Mouse (Mus musculus) MEL (cell line): Measurements from ENCODE around the gene Rbfox3. TPM values are rescaled to one million over a fixed set of nuclear protein-coding genes. Genes with fewer than 3 reads are reported as not detected.

Experiments
- DNase-seq: peaks from one replicate; pipeline ENCODE4 v3.0.0; 2011; ENCODE audit warnings: low read depth, low spot score
- H3K27ac ChIP-seq: 2 replicates; pipeline ENCODE4 v1.5.1; 2012; ENCODE audit warnings: low read depth, mild to moderate bottlenecking, control low read depth, low read length, moderate library complexity; ENCODE audit not compliant: control insufficient read depth
- H3K27me3 ChIP-seq, 2 experiments: fragments of 150-350 bp in 1 of 2; sonication (generic) in 1 of 2; 2 replicates each; pipeline ENCODE4 v1.6.1; 2012; ENCODE audit warnings: low read length in 2 of 2, mild to moderate bottlenecking in 2 of 2, improper control_type of control experiment in 1 of 2, moderate library complexity in 1 of 2; ENCODE audit not compliant: insufficient read depth in 2 of 2, control insufficient read depth in 1 of 2
- H3K36me3 ChIP-seq, 2 experiments: 2 replicates each; pipeline ENCODE4 v1.6.1; 2012 to 2014; ENCODE audit warnings: low read length in 2 of 2, improper control_type of control experiment in 1 of 2, inconsistent platforms in 1 of 2, mild to moderate bottlenecking in 1 of 2; ENCODE audit not compliant: insufficient read depth in 2 of 2, control insufficient read depth in 1 of 2
- H3K4me1 ChIP-seq, 2 experiments: fragments of 150-350 bp in 1 of 2; sonication (generic) in 1 of 2; 2 replicates each; pipeline ENCODE4 v1.6.1; 2012; ENCODE audit warnings: low read length in 2 of 2, improper control_type of control experiment in 1 of 2, mild to moderate bottlenecking in 1 of 2; ENCODE audit not compliant: insufficient read depth in 2 of 2, control insufficient read depth in 1 of 2
- H3K4me3 ChIP-seq, 2 experiments: fragments of 150-350 bp in 1 of 2; sonication (generic) in 1 of 2; 2 replicates each; pipeline ENCODE4 v1.5.1; 2012; ENCODE audit warnings: low read depth in 2 of 2, low read length in 2 of 2, mild to moderate bottlenecking in 2 of 2, moderate library complexity in 2 of 2, control low read depth in 1 of 2, improper control_type of control experiment in 1 of 2; ENCODE audit not compliant: control insufficient read depth in 1 of 2, insufficient read depth in 1 of 2
- H3K79me2 ChIP-seq: 2 replicates; pipeline ENCODE4 v1.6.1; 2012; ENCODE audit warnings: mild to moderate bottlenecking, low read length, moderate library complexity; ENCODE audit not compliant: control insufficient read depth, poor library complexity, insufficient read depth
- H3K9ac ChIP-seq: 2 replicates; pipeline ENCODE4 v1.6.1; 2012; ENCODE audit warnings: low read depth, mild to moderate bottlenecking, control low read depth, low read length, moderate library complexity; ENCODE audit not compliant: control insufficient read depth, poor library complexity, severe bottlenecking
- H3K9me3 ChIP-seq: fragments of 150-350 bp; sonication (generic); replicated peaks from 2 replicates; pipeline ENCODE4 v1.6.1; 2012; ENCODE audit warnings: mild to moderate bottlenecking, low read length, improper control_type of control experiment, moderate library complexity; ENCODE audit not compliant: insufficient read depth
- CTCF ChIP-seq, 3 experiments: IDR thresholded peaks in 2 of 3; conservative IDR thresholded peaks in 1 of 3; 2 replicates each; pipeline ENCODE4 v1.5.1; 2011 to 2012; ENCODE audit warnings: low read length in 3 of 3, low read depth in 2 of 3, mild to moderate bottlenecking in 2 of 3, improper control_type of control experiment in 1 of 3, inconsistent platforms in 1 of 3, mixed read lengths in 1 of 3, moderate library complexity in 1 of 3; ENCODE audit not compliant: control insufficient read depth in 1 of 3, insufficient read depth in 1 of 3, poor library complexity in 1 of 3, severe bottlenecking in 1 of 3
- E2F4 ChIP-seq: IDR thresholded peaks from 2 replicates; pipeline ENCODE4 v1.6.1; 2011; ENCODE audit warnings: low read depth, low read length, improper control_type of control experiment, borderline replicate concordance
- ELF1 ChIP-seq: IDR thresholded peaks from 2 replicates; pipeline ENCODE4 v1.6.1; 2014; ENCODE audit warnings: low read depth, mild to moderate bottlenecking, inconsistent platforms, low read length, improper control_type of control experiment, moderate library complexity
- EP300 ChIP-seq, 2 experiments: IDR thresholded peaks; 2 replicates each; pipeline ENCODE4 v1.6.1; 2011; ENCODE audit warnings: improper control_type of control experiment in 2 of 2, low read length in 2 of 2, low read depth in 1 of 2, mild to moderate bottlenecking in 1 of 2
- ETS1 ChIP-seq: IDR thresholded peaks from 2 replicates; pipeline ENCODE4 v1.6.1; 2012; ENCODE audit warnings: low read depth, mild to moderate bottlenecking, inconsistent platforms, low read length, improper control_type of control experiment, moderate library complexity
- GABPA ChIP-seq: IDR thresholded peaks from 2 replicates; pipeline ENCODE4 v1.6.1; 2012; ENCODE audit warnings: low read depth, mild to moderate bottlenecking, inconsistent platforms, low read length, improper control_type of control experiment, moderate library complexity
- GATA1 ChIP-seq: IDR thresholded peaks from 2 replicates; pipeline ENCODE4 v1.6.1; 2011; ENCODE audit warnings: low read depth, low read length, improper control_type of control experiment
- JUND ChIP-seq: IDR thresholded peaks from 2 replicates; pipeline ENCODE4 v1.6.1; 2011; ENCODE audit warnings: low read depth, mild to moderate bottlenecking, improper control_type of control experiment, low read length
- KAT2A ChIP-seq: conservative IDR thresholded peaks from 2 replicates; pipeline ENCODE4 v1.6.1; 2012; ENCODE audit warnings: low read depth, low read length, improper control_type of control experiment, inconsistent platforms
- MAZ ChIP-seq: IDR thresholded peaks from 2 replicates; pipeline ENCODE4 v1.6.1; 2012; ENCODE audit warnings: low read depth, mild to moderate bottlenecking, inconsistent platforms, low read length, improper control_type of control experiment
- MEF2A ChIP-seq: IDR thresholded peaks from 2 replicates; pipeline ENCODE4 v1.6.1; 2014; ENCODE audit warnings: low read depth, mild to moderate bottlenecking, inconsistent platforms, low read length, improper control_type of control experiment; ENCODE audit not compliant: poor library complexity, insufficient replicate concordance, severe bottlenecking; ENCODE audit errors: extremely low read depth
- MXI1 ChIP-seq: IDR thresholded peaks from 2 replicates; pipeline ENCODE4 v1.6.1; 2011; ENCODE audit warnings: mild to moderate bottlenecking, low read depth, low read length, improper control_type of control experiment
- NRF1 ChIP-seq: IDR thresholded peaks from 2 replicates; pipeline ENCODE4 v1.6.1; 2014; ENCODE audit warnings: low read depth, mild to moderate bottlenecking, inconsistent platforms, low read length, improper control_type of control experiment, moderate library complexity; ENCODE audit not compliant: poor library complexity, insufficient read depth, severe bottlenecking
- POLR2A ChIP-seq, 2 experiments: IDR thresholded peaks; 2 replicates each; pipeline ENCODE4 v1.6.1; 2011 to 2012; ENCODE audit warnings: low read length in 2 of 2, mild to moderate bottlenecking in 2 of 2, control low read depth in 1 of 2, improper control_type of control experiment in 1 of 2, low read depth in 1 of 2, moderate library complexity in 1 of 2; ENCODE audit not compliant: control insufficient read depth in 1 of 2, insufficient read depth in 1 of 2, poor library complexity in 1 of 2
- RCOR1 ChIP-seq: IDR thresholded peaks from 2 replicates; pipeline ENCODE4 v1.6.1; 2012; ENCODE audit warnings: low read depth, mild to moderate bottlenecking, inconsistent platforms, low read length, improper control_type of control experiment
- SIN3A ChIP-seq: IDR thresholded peaks from 2 replicates; pipeline ENCODE4 v1.6.1; 2012; ENCODE audit warnings: low read length, improper control_type of control experiment, inconsistent platforms
- SMC3 ChIP-seq: IDR thresholded peaks from 2 replicates; pipeline ENCODE4 v1.6.1; 2011; ENCODE audit warnings: low read depth, low read length, improper control_type of control experiment
- TBP ChIP-seq: IDR thresholded peaks from 2 replicates; pipeline ENCODE4 v1.8.0; 2011; ENCODE audit warnings: low read depth, low read length, improper control_type of control experiment
- TCF12 ChIP-seq: IDR thresholded peaks from 2 replicates; pipeline ENCODE4 v1.6.1; 2014; ENCODE audit warnings: low read depth, mild to moderate bottlenecking, inconsistent platforms, low read length, improper control_type of control experiment, moderate library complexity
- UBTF ChIP-seq: IDR thresholded peaks from 2 replicates; pipeline ENCODE4 v1.6.1; 2012; ENCODE audit warnings: low read depth, mild to moderate bottlenecking, inconsistent platforms, low read length, improper control_type of control experiment, moderate library complexity, borderline replicate concordance; ENCODE audit not compliant: insufficient read depth
- USF2 ChIP-seq, 2 experiments: IDR thresholded peaks; 2 replicates each; pipeline ENCODE4 v1.6.1; 2011 to 2012; ENCODE audit warnings: improper control_type of control experiment in 2 of 2, low read length in 2 of 2, borderline replicate concordance in 1 of 2, inconsistent platforms in 1 of 2, low read depth in 1 of 2, mild to moderate bottlenecking in 1 of 2; ENCODE audit not compliant: insufficient read depth in 1 of 2
- ZKSCAN1 ChIP-seq: IDR thresholded peaks from 2 replicates; pipeline ENCODE4 v1.6.1; 2012; ENCODE audit warnings: low read depth, mild to moderate bottlenecking, inconsistent platforms, low read length, improper control_type of control experiment, moderate library complexity
- ZMIZ1 ChIP-seq: IDR thresholded peaks from 2 replicates; pipeline ENCODE4 v1.6.1; 2012; ENCODE audit warnings: low read depth, mild to moderate bottlenecking, inconsistent platforms, low read length, improper control_type of control experiment, moderate library complexity
- ZNF384 ChIP-seq: IDR thresholded peaks from 2 replicates; pipeline ENCODE4 v1.6.1; 2012; ENCODE audit warnings: low read depth, mild to moderate bottlenecking, inconsistent platforms, low read length, improper control_type of control experiment
- polyA plus RNA-seq, 2 experiments: library from polyadenylated mRNA; stranded (reverse) in 1 of 2; unstranded in 1 of 2; fragments of >175 nt in 1 of 2; fragments of >200 nt in 1 of 2; gene quantifications; 2 replicates each; pipeline versions ENCODE4 v1.2.1 to v1.2.4; 2012; ENCODE audit warnings: low replicate concordance in 2 of 2, low read depth in 1 of 2; ENCODE audit not compliant: insufficient read length in 2 of 2, insufficient read depth in 1 of 2, missing spikeins in 1 of 2
- total RNA-seq: library from RNA; depleted of rRNA; stranded (reverse); fragments of 300-350 nt; gene quantifications from 2 replicates; pipeline ENCODE4 v1.2.3, GENCODE M21; 2012

The Rbfox3 gene
- total and polyA plus RNA-seq, 3 experiments: not detected

DNA sequence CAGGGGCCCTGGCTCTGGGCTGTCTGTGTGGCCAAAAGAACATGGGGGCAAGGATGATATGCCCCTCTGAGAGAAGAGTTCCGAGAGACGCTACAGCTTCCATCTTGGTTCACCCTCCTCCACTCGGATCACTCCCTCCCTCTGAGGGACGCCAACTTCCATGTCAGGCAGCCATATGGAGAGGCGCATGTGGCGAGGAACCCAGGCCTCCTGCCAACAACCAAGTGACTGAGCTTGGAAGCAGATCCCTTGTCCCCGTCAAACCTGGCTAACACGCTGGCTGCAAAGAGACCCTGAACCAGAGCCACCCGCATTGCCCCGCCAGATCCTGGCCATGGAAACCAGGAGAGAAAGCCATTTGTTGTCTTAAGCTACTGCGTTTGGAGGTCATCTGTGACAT, 29.1 kb upstream of the Rbfox3 start:
- H3K4me3 ChIP-seq: no peak overlapping the region
- H3K4me1 ChIP-seq: no peaks in the 10 kb centered on the region
- TF ChIP-seq MEF2A: no peak
- TF ChIP-seq E2F4: no peak
- no peak for TF ChIP-seq KAT2A
- TF ChIP-seq ZMIZ1: no peak
- TF ChIP-seq UBTF: no peak
- no peak for TF ChIP-seq POLR2A (IDR thresholded peaks at IDR 0.05; ENCODE audit: control insufficient read depth in 1 of 2, insufficient read depth in 1 of 2, low read depth in 1 of 2, low read length in 2 of 2, poor library complexity in 1 of 2)
- TF ChIP-seq GATA1: no peak
- TF ChIP-seq JUND: no peak
- TF ChIP-seq EP300 (IDR thresholded peaks at IDR 0.05; ENCODE audit: low read depth in 1 of 2, low read length in 2 of 2): no peak
- TF ChIP-seq ZNF384: no peak
- DNase-seq: no peak
- no peaks in the 10 kb centered on the region for H3K27me3 ChIP-seq
- H3K9me3 ChIP-seq: no peaks in the 10 kb centered on the region
- H3K9ac ChIP-seq: no peak overlapping the region
- no peak overlapping the region for H3K27ac ChIP-seq
- H3K36me3 ChIP-seq: no peaks in the 10 kb centered on the region
- no peaks in the 10 kb centered on the region for H3K79me2 ChIP-seq

DNA sequence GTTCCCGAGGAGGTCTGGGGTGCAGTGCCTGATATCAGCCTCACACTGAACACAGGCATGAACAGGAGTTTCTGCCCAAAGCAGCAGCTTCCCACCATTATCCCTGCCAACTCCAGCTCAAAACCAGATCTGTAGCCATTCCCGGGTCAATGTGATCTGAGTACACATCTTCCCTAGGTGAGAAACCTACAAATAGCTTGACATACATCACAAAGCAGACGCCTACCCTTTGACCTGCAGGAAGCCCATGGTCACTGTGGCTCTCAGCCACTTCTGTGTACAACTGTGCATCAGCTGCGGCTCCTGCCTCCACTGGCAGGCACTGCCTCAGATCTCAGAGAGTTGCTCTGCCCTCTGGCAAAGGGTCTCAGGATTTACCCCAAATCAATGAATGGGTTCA, 28.3 kb upstream of the Rbfox3 start:
- no peak for DNase-seq
- Histone ChIP-seq H3K27ac (no peak overlapping the region), H3K9ac (no peak overlapping the region), H3K4me3 (no peak overlapping the region), H3K4me1 (no peaks in the 10 kb centered on the region), H3K27me3 (no peaks in the 10 kb centered on the region), H3K9me3 (no peaks in the 10 kb centered on the region), H3K79me2 (no peaks in the 10 kb centered on the region), H3K36me3 (no peaks in the 10 kb centered on the region)
- TF ChIP-seq ETS1 (no peak), RCOR1 (no peak), SMC3 (no peak), TBP (no peak), SIN3A (no peak), UBTF (no peak), MAZ (no peak), USF2 (IDR thresholded peaks at IDR 0.05; ENCODE audit: borderline replicate concordance in 1 of 2, insufficient read depth in 1 of 2, low read depth in 1 of 2, low read length in 2 of 2) (no peak), CTCF (IDR thresholded peaks at IDR 0.05 in 2 of 3, conservative IDR thresholded peaks at IDR 0.05 in 1 of 3; ENCODE audit: control insufficient read depth in 1 of 3, insufficient read depth in 1 of 3, low read depth in 2 of 3, low read length in 3 of 3, poor library complexity in 1 of 3, severe bottlenecking in 1 of 3) (no peak), TCF12 (no peak), ZKSCAN1 (no peak), E2F4 (no peak), GATA1 (no peak), MEF2A (no peak), KAT2A (no peak), ELF1 (no peak), NRF1 (no peak), MXI1 (no peak), GABPA (no peak)
